Mouse (Mus musculus) megakaryocyte, embryonic 14.5 days (primary cell): Measurements from ENCODE around the gene Nfkbib.

Experiments used
- FLI1 ChIP-seq: IDR thresholded peaks from 2 replicates; pipeline ENCODE4 v1.6.1; 2012; ENCODE audit warnings: low read length, inconsistent platforms, mixed read lengths
- GATA1 ChIP-seq: IDR thresholded peaks from 3 replicates; pipeline ENCODE4 v1.6.1; 2012; ENCODE audit warnings: mixed read lengths, low read length, inconsistent platforms, borderline replicate concordance

DNA sequence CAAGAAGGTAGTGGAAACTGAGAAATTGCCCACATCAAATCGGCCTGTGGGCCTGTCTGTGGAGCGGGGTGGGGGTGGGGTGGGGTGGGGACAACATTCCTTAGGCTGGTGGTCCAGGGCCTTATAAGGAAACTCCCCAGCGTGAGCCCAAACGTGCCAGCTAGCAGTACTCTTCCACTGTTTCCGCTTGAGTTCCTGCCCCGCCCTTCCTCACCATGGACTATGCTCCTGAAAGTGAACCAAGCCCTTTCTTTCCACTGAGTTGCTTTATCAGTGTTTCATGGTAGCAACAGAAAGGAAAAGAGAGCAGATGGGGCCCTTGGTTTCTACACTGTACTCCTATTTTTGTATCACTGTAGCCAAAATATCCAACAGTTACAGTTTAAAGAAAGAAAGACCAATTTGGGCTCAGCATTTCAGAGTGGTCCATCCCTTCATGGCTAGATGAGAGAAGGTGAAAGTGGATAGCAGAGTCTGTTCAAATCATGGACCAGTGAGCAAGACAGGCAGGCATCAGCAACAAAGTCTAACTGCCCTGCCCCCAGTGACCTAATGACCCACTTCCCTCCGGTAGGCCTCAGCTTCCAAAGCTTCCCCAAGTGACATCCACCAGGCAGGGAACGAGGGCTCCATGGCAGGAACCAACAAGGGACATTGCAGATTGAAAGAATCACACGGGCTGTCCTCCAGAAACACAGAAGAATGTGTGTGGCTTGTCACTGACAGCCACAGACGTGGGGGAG lies 35.7 kb upstream of the Nfkbib start:
- TF ChIP-seq GATA1 (no peak), FLI1 (no peak)
